Mouse (Mus musculus): ENCODE results near the gene Cwc25. TPM values are rescaled to one million over a fixed set of nuclear protein-coding genes. Genes with fewer than 3 reads are reported as not detected.
A peak's percentile ranks its signal among the peaks of the same experiment; 100 is the strongest.

Gene Cwc25
- polyA plus RNA-seq, 1 experiment from 2014 or later, result 9.0 TPM

- Histone ChIP-seq H3K36me3 (ENCODE audit: control insufficient read depth, insufficient read depth, low read length) (no peaks in the 10 kb centered on the region), H3K4me1 (ENCODE audit: control insufficient read depth in 2 of 2, insufficient read depth in 2 of 2, low read length in 2 of 2) (peaks cover 25 to 45% of the 10 kb centered on the region in 2 experiments), H3K9me3 (ENCODE audit: control insufficient read depth, low read length) (no peaks in the 10 kb centered on the region), H3K4me2 (ENCODE audit: low read length) (peak overlapping the region; percentile 71), H3K4me3 (ENCODE audit: control insufficient read depth in 1 of 2, insufficient read depth in 1 of 2, low read depth in 1 of 2, low read length in 2 of 2) (peak overlapping the region; percentile 84 to 85), H3K27ac (replicated peaks in 1 of 2; ENCODE audit: control insufficient read depth in 1 of 2, insufficient read depth in 1 of 2, low read depth in 2 of 2, low read length in 2 of 2) (peak overlapping the region; percentile 94 to 95), H3K27me3 (ENCODE audit: control insufficient read depth, insufficient read depth, low read length) (no peaks in the 10 kb centered on the region), H3K9ac (ENCODE audit: low read length) (peak overlapping the region; percentile 90)
- peak; percentile 70 for ATAC-seq (ENCODE audit: insufficient number of reproducible peaks, insufficient read depth, low FRiP score, low read depth)
- 0% methylated on average over 31 of the region's 43 CpGs for WGBS
These were observed 33.8 kb upstream of the Cwc25 start for GRCm38 (mm10) chr11:97799994-97800690.

GRCm38 (mm10) chr11:97799146-97799993, 33.0 kb upstream of the Cwc25 start:
- peak overlapping the region; percentile 71 for H3K4me2 ChIP-seq (ENCODE audit: low read length)
- H3K27me3 ChIP-seq (ENCODE audit: control insufficient read depth, insufficient read depth, low read length), result no peaks in the 10 kb centered on the region
- H3K4me1 ChIP-seq (ENCODE audit: control insufficient read depth in 2 of 2, insufficient read depth in 2 of 2, low read length in 2 of 2), result peaks cover 19 to 38% of the 10 kb centered on the region in 2 experiments
- H3K4me3 ChIP-seq (ENCODE audit: control insufficient read depth in 1 of 2, insufficient read depth in 1 of 2, low read depth in 1 of 2, low read length in 2 of 2), result peak overlapping the region; percentile 84 to 85
- H3K9me3 ChIP-seq (ENCODE audit: control insufficient read depth, low read length), result no peaks in the 10 kb centered on the region
- ATAC-seq (ENCODE audit: insufficient number of reproducible peaks, insufficient read depth, low FRiP score, low read depth), result peak; percentile 76
- peak overlapping the region; percentile 90 for H3K9ac ChIP-seq (ENCODE audit: low read length)
- WGBS, result under 1% methylated on average over 68 of the region's 71 CpGs
- H3K36me3 ChIP-seq (ENCODE audit: control insufficient read depth, insufficient read depth, low read length), result no peaks in the 10 kb centered on the region
- H3K27ac ChIP-seq (replicated peaks in 1 of 2; ENCODE audit: control insufficient read depth in 1 of 2, insufficient read depth in 1 of 2, low read depth in 2 of 2, low read length in 2 of 2), result peak overlapping the region; percentile 87 to 94

GRCm38 (mm10) chr11:97798782-97799145, 32.4 kb upstream of the Cwc25 start, which contains the start of gene Lasp1:
Gene Lasp1, plus strand, starts transcription at chr11:97799000.
- H3K4me1 ChIP-seq (ENCODE audit: control insufficient read depth in 2 of 2, insufficient read depth in 2 of 2, low read length in 2 of 2), result peaks cover 15 to 32% of the 10 kb centered on the region in 2 experiments
- H3K27ac ChIP-seq (replicated peaks in 1 of 2; ENCODE audit: control insufficient read depth in 1 of 2, insufficient read depth in 1 of 2, low read depth in 2 of 2, low read length in 2 of 2), result peak within 1 kb of the TSS; percentile 87 to 94
- peak within 1 kb of the TSS; percentile 84 to 85 for H3K4me3 ChIP-seq (ENCODE audit: control insufficient read depth in 1 of 2, insufficient read depth in 1 of 2, low read depth in 1 of 2, low read length in 2 of 2)
- no peaks in the 10 kb centered on the region for H3K9me3 ChIP-seq (ENCODE audit: control insufficient read depth, low read length)
- peak; percentile 16; the same call in 1 of the 2 replicates for ATAC-seq (ENCODE audit: insufficient number of reproducible peaks, insufficient read depth, low FRiP score, low read depth)
- WGBS, result 2% methylated on average over 11 of the region's 11 CpGs
- H3K4me2 ChIP-seq (ENCODE audit: low read length), result peak within 1 kb of the TSS; percentile 71
- no peaks in the 10 kb centered on the region for H3K36me3 ChIP-seq (ENCODE audit: control insufficient read depth, insufficient read depth, low read length)
- peak within 1 kb of the TSS; percentile 90 for H3K9ac ChIP-seq (ENCODE audit: low read length)
- no peaks in the 10 kb centered on the region for H3K27me3 ChIP-seq (ENCODE audit: control insufficient read depth, insufficient read depth, low read length)

- Histone ChIP-seq H3K4me1 (ENCODE audit: control insufficient read depth in 2 of 2, insufficient read depth in 2 of 2, low read length in 2 of 2) (peaks cover 14 to 25% of the 10 kb centered on the region in 2 experiments), H3K9ac (ENCODE audit: low read length) (peak overlapping the region; percentile 4; the same call in 1 of the 2 replicates), H3K9me3 (ENCODE audit: control insufficient read depth, low read length) (no peaks in the 10 kb centered on the region), H3K27ac (replicated peaks in 1 of 2; ENCODE audit: control insufficient read depth in 1 of 2, insufficient read depth in 1 of 2, low read depth in 2 of 2, low read length in 2 of 2) (no peak overlapping the region), H3K36me3 (ENCODE audit: control insufficient read depth, insufficient read depth, low read length) (no peaks in the 10 kb centered on the region), H3K4me3 (ENCODE audit: control insufficient read depth in 1 of 2, insufficient read depth in 1 of 2, low read depth in 1 of 2, low read length in 2 of 2) (peak overlapping the region; percentile 3 to 4; a peak in 2 of 4 replicates), H3K27me3 (ENCODE audit: control insufficient read depth, insufficient read depth, low read length) (no peaks in the 10 kb centered on the region), H3K4me2 (ENCODE audit: low read length) (peak overlapping the region; percentile 71)
- 44% methylated on average over 8 of the region's 8 CpGs for WGBS
- ATAC-seq (ENCODE audit: insufficient number of reproducible peaks, insufficient read depth, low FRiP score, low read depth), result no peak
These were observed 31.7 kb upstream of the Cwc25 start for GRCm38 (mm10) chr11:97798083-97798435.

GRCm38 (mm10) chr11:97797369-97798082, 31.2 kb upstream of the Cwc25 start:
- H3K4me1 ChIP-seq (ENCODE audit: control insufficient read depth in 2 of 2, insufficient read depth in 2 of 2, low read length in 2 of 2), result peaks cover 14 to 20% of the 10 kb centered on the region in 2 experiments
- H3K4me3 ChIP-seq (ENCODE audit: control insufficient read depth in 1 of 2, insufficient read depth in 1 of 2, low read depth in 1 of 2, low read length in 2 of 2), result 0 out of 4 replicates have a peak overlapping the region, but pooled peaks of 1 of the 2 experiments have one; percentile 4
- no peak overlapping the region for H3K27ac ChIP-seq (replicated peaks in 1 of 2; ENCODE audit: control insufficient read depth in 1 of 2, insufficient read depth in 1 of 2, low read depth in 2 of 2, low read length in 2 of 2)
- no peaks in the 10 kb centered on the region for H3K9me3 ChIP-seq (ENCODE audit: control insufficient read depth, low read length)
- WGBS, result 57% methylated on average over 15 of the region's 15 CpGs
- H3K36me3 ChIP-seq (ENCODE audit: control insufficient read depth, insufficient read depth, low read length), result no peaks in the 10 kb centered on the region
- no peak for ATAC-seq (ENCODE audit: insufficient number of reproducible peaks, insufficient read depth, low FRiP score, low read depth)
- H3K27me3 ChIP-seq (ENCODE audit: control insufficient read depth, insufficient read depth, low read length), result no peaks in the 10 kb centered on the region
- no peak overlapping the region for H3K9ac ChIP-seq (ENCODE audit: low read length)
- no peak overlapping the region for H3K4me2 ChIP-seq (ENCODE audit: low read length)

- H3K4me1 ChIP-seq (ENCODE audit: control insufficient read depth in 2 of 2, insufficient read depth in 2 of 2, low read length in 2 of 2), result peaks cover 11 to 14% of the 10 kb centered on the region in 2 experiments
- no peaks in the 10 kb centered on the region for H3K36me3 ChIP-seq (ENCODE audit: control insufficient read depth, insufficient read depth, low read length)
- WGBS, result 4% methylated on average over 6 of the region's 6 CpGs
- no peak overlapping the region for H3K9ac ChIP-seq (ENCODE audit: low read length)
- H3K27me3 ChIP-seq (ENCODE audit: control insufficient read depth, insufficient read depth, low read length), result no peaks in the 10 kb centered on the region
- H3K27ac ChIP-seq (replicated peaks in 1 of 2; ENCODE audit: control insufficient read depth in 1 of 2, insufficient read depth in 1 of 2, low read depth in 2 of 2, low read length in 2 of 2), result no peak overlapping the region
- H3K4me3 ChIP-seq (ENCODE audit: control insufficient read depth in 1 of 2, insufficient read depth in 1 of 2, low read depth in 1 of 2, low read length in 2 of 2), result no peak overlapping the region
- no peak for ATAC-seq (ENCODE audit: insufficient number of reproducible peaks, insufficient read depth, low FRiP score, low read depth)
- no peaks in the 10 kb centered on the region for H3K9me3 ChIP-seq (ENCODE audit: control insufficient read depth, low read length)
- H3K4me2 ChIP-seq (ENCODE audit: low read length), result no peak overlapping the region
These were observed 30.6 kb upstream of the Cwc25 start for GRCm38 (mm10) chr11:97796910-97797309.

GRCm38 (mm10) chr11:97793165-97793564, 26.8 kb upstream of the Cwc25 start:
- Histone ChIP-seq H3K4me2 (ENCODE audit: low read length) (no peak overlapping the region), H3K27me3 (ENCODE audit: control insufficient read depth, insufficient read depth, low read length) (no peaks in the 10 kb centered on the region)

More at GRCm38 (mm10) chr11:97793165-97793564, 26.8 kb upstream of the Cwc25 start:
- Histone ChIP-seq H3K4me3 (ENCODE audit: control insufficient read depth in 1 of 2, insufficient read depth in 1 of 2, low read depth in 1 of 2, low read length in 2 of 2) (no peak overlapping the region), H3K27ac (replicated peaks in 1 of 2; ENCODE audit: control insufficient read depth in 1 of 2, insufficient read depth in 1 of 2, low read depth in 2 of 2, low read length in 2 of 2) (no peak overlapping the region), H3K4me1 (ENCODE audit: control insufficient read depth in 2 of 2, insufficient read depth in 2 of 2, low read length in 2 of 2) (peaks cover 0 to 3% of the 10 kb centered on the region in 2 experiments; a peak in 1 of 4 replicates), H3K36me3 (ENCODE audit: control insufficient read depth, insufficient read depth, low read length) (no peaks in the 10 kb centered on the region), H3K9ac (ENCODE audit: low read length) (no peak overlapping the region), H3K9me3 (ENCODE audit: control insufficient read depth, low read length) (no peaks in the 10 kb centered on the region)
- WGBS, result 12% methylated on average over 2 of the region's 2 CpGs
- ATAC-seq (ENCODE audit: insufficient number of reproducible peaks, insufficient read depth, low FRiP score, low read depth), result no peak
